In genomic region chr12:84999053-84999452, GRCm38 (mm10) we compare ENCODE assay signal across 7 mouse cellular contexts. TPM values are rescaled to one million over a fixed set of nuclear protein-coding genes. Genes with fewer than 3 reads are reported as not detected.
DNase-seq lines count a peak whose midpoint lies in the region; ATAC-seq and TF ChIP-seq lines count a peak whose summit lies in the region.

No protein-coding gene starts in this region.

- peak overlapping the region; percentile 74; the same call in 1 of the 2 replicates for H3K4me3 ChIP-seq in lung, embryonic 15.5 days
- H3K4me3 ChIP-seq in forebrain, embryonic 16.5 days (replicated peaks; ENCODE audit: low read length): peak overlapping the region; percentile 98
- peak overlapping the region; percentile 89; the same call in 1 of the 2 replicates for H3K4me3 ChIP-seq in liver, embryonic 13.5 days (replicated peaks)
- H3K4me3 ChIP-seq in stomach, postnatal 0 days (ENCODE audit: low read depth, low read length): no peak overlapping the region

- TF ChIP-seq EP300 in stomach, postnatal 0 days (optimal IDR thresholded peaks at IDR 0.05): no peak

- no peak for DNase-seq in lung, adult 18-20 months
- DNase-seq in liver, embryonic 13.5 days: no peak
- no peak for DNase-seq in stomach, postnatal 0 days (ENCODE audit: low spot score)
- no peak for DNase-seq in adipocyte (ENCODE audit: low spot score)
- no peak for DNase-seq in frontal cortex, postnatal 14 days (ENCODE audit: low spot score in 2 of 2)

- 0 out of 2 replicates have a peak, but pooled peaks cover 3% of the 10 kb centered on the region for H3K9me3 ChIP-seq in lung, embryonic 15.5 days
- no peaks in the 10 kb centered on the region for H3K9me3 ChIP-seq in forebrain, embryonic 16.5 days (ENCODE audit: control insufficient read depth, low read length)
- H3K9me3 ChIP-seq in liver, embryonic 13.5 days (replicated peaks): no peaks in the 10 kb centered on the region
- H3K9me3 ChIP-seq in stomach, postnatal 0 days (ENCODE audit: control insufficient read depth, low read length): no peaks in the 10 kb centered on the region

- no peak overlapping the region for H3K9ac ChIP-seq in lung, embryonic 15.5 days
- no peak overlapping the region for H3K9ac ChIP-seq in forebrain, embryonic 16.5 days (replicated peaks; ENCODE audit: low read depth, low read length)
- peak overlapping the region; percentile 40; the same call in 1 of the 2 replicates for H3K9ac ChIP-seq in liver, embryonic 13.5 days
- H3K9ac ChIP-seq in stomach, postnatal 0 days (ENCODE audit: low read length): no peak overlapping the region

- no peaks in the 10 kb centered on the region for H3K27me3 ChIP-seq in lung, embryonic 15.5 days
- no peaks in the 10 kb centered on the region for H3K27me3 ChIP-seq in forebrain, embryonic 16.5 days (replicated peaks; ENCODE audit: control insufficient read depth, insufficient read depth, low read length)
- no peaks in the 10 kb centered on the region for H3K27me3 ChIP-seq in liver, embryonic 13.5 days
- H3K27me3 ChIP-seq in stomach, postnatal 0 days (ENCODE audit: control insufficient read depth, insufficient read depth, low read length): no peaks in the 10 kb centered on the region

- peak overlapping the region; percentile 88 for H3K4me2 ChIP-seq in lung, embryonic 15.5 days
- peak overlapping the region; percentile 97 for H3K4me2 ChIP-seq in forebrain, embryonic 16.5 days (ENCODE audit: low read length)
- peak overlapping the region; percentile 96 for H3K4me2 ChIP-seq in liver, embryonic 13.5 days
- peak overlapping the region; percentile 21; the same call in 1 of the 2 replicates for H3K4me2 ChIP-seq in stomach, postnatal 0 days (replicated peaks; ENCODE audit: low read depth)

- H3K4me1 ChIP-seq in lung, embryonic 15.5 days: peaks cover 22% of the 10 kb centered on the region
- H3K4me1 ChIP-seq in forebrain, embryonic 16.5 days (replicated peaks; ENCODE audit: control insufficient read depth, insufficient read depth, low read length): peaks cover 27% of the 10 kb centered on the region
- H3K4me1 ChIP-seq in liver, embryonic 13.5 days (replicated peaks): peaks cover 47% of the 10 kb centered on the region
- no peaks in the 10 kb centered on the region; the same call in 1 of the 2 replicates for H3K4me1 ChIP-seq in stomach, postnatal 0 days (replicated peaks; ENCODE audit: control insufficient read depth, insufficient read depth)

- no peak overlapping the region for H3K27ac ChIP-seq in lung, embryonic 15.5 days
- H3K27ac ChIP-seq in forebrain, embryonic 16.5 days (ENCODE audit: low read length): no peak overlapping the region
- no peak overlapping the region for H3K27ac ChIP-seq in liver, embryonic 13.5 days
- no peak overlapping the region for H3K27ac ChIP-seq in stomach, postnatal 0 days (replicated peaks)

- ATAC-seq in lung, embryonic 15.5 days (ENCODE audit: borderline replicate concordance, extremely low read depth, low FRiP score, low TSS enrichment): no peak
- no peak for ATAC-seq in forebrain, embryonic 16.5 days
- no peak for ATAC-seq in liver, embryonic 13.5 days (ENCODE audit: low read depth)
- no peak for ATAC-seq in stomach, postnatal 0 days (ENCODE audit: low FRiP score, low TSS enrichment)

- peaks cover 8% of the 10 kb centered on the region; the same call in 1 of the 2 replicates for H3K36me3 ChIP-seq in lung, embryonic 15.5 days
- no peaks in the 10 kb centered on the region; the same call in 1 of the 2 replicates for H3K36me3 ChIP-seq in forebrain, embryonic 16.5 days (ENCODE audit: control insufficient read depth, insufficient read depth)
- peaks cover 11% of the 10 kb centered on the region; the same call in 1 of the 2 replicates for H3K36me3 ChIP-seq in liver, embryonic 13.5 days
- H3K36me3 ChIP-seq in stomach, postnatal 0 days (ENCODE audit: control insufficient read depth, insufficient read depth, low read length): no peaks in the 10 kb centered on the region

- TF ChIP-seq CTCF in stomach, postnatal 0 days (IDR thresholded peaks at IDR 0.05; ENCODE audit: low read depth): no peak

RNA-seq across cellular contexts. Expression of gene Ylpm1, which starts 2.9 kb away (rescaled TPM):
- polyA plus RNA-seq in lung, embryonic 15.5 days (2015; fragmentation: Nextera tagmentation; extraction: Ambion mirVana): 23.3 and 28.4 TPM in 2 replicates
- polyA plus RNA-seq in forebrain, embryonic 16.5 days (2015; fragmentation: Nextera tagmentation; extraction: Ambion mirVana): 43.6 and 43.8 TPM in 2 replicates
- 9.2 TPM in 2 replicates for polyA plus RNA-seq in liver, embryonic 13.5 days (2015; fragmentation: Nextera tagmentation; extraction: Ambion mirVana)
- 9.2 and 10.5 TPM in 2 replicates for polyA plus RNA-seq in stomach, postnatal 0 days (2015; fragmentation: Nextera tagmentation; extraction: Ambion mirVana)

RNA-seq across cellular contexts. Expression of gene Arel1, which starts 28.4 kb away (rescaled TPM):
- polyA plus RNA-seq in lung, embryonic 15.5 days (2015; fragmentation: Nextera tagmentation; extraction: Ambion mirVana): 13.8 and 16.1 TPM in 2 replicates
- polyA plus RNA-seq in forebrain, embryonic 16.5 days (2015; fragmentation: Nextera tagmentation; extraction: Ambion mirVana): 39.3 and 43.5 TPM in 2 replicates
- polyA plus RNA-seq in liver, embryonic 13.5 days (2015; fragmentation: Nextera tagmentation; extraction: Ambion mirVana): 13.3 and 16.9 TPM in 2 replicates
- polyA plus RNA-seq in stomach, postnatal 0 days (2015; fragmentation: Nextera tagmentation; extraction: Ambion mirVana): 4.8 and 5.0 TPM in 2 replicates

RNA-seq across cellular contexts. Expression of gene Fcf1, which starts 28.4 kb away (rescaled TPM):
- polyA plus RNA-seq in lung, embryonic 15.5 days (2015; fragmentation: Nextera tagmentation; extraction: Ambion mirVana): 139 and 144 TPM in 2 replicates
- polyA plus RNA-seq in forebrain, embryonic 16.5 days (2015; fragmentation: Nextera tagmentation; extraction: Ambion mirVana): 108 and 118 TPM in 2 replicates
- polyA plus RNA-seq in liver, embryonic 13.5 days (2015; fragmentation: Nextera tagmentation; extraction: Ambion mirVana): 132 and 134 TPM in 2 replicates
- 95.3 and 99.2 TPM in 2 replicates for polyA plus RNA-seq in stomach, postnatal 0 days (2015; fragmentation: Nextera tagmentation; extraction: Ambion mirVana)

Comparison
In these comparisons a context has a peak if more than half of its experiments do, and no peak if none do; other contexts are left out.
1. H3K4me2 ChIP-seq: peak in every context shown above with its lines; median percentile 97 in forebrain, embryonic 16.5 days; 96 in liver, embryonic 13.5 days; 88 in lung, embryonic 15.5 days; 21 in stomach, postnatal 0 days.